ENCODE assay signal across 10 mouse cellular contexts in genomic region chr3:52322401-52323385, GRCm38 (mm10). TPM values are rescaled to one million over a fixed set of nuclear protein-coding genes. Genes with fewer than 3 reads are reported as not detected.
DNase-seq lines count a peak whose midpoint lies in the region; ATAC-seq lines count a peak whose summit lies in the region.
"Had no signal": no experiment of that assay in that cellular context is flagged by ENCODE, and none has a peak within 500 bp of the region (broad histone marks: within the 10 kb centered on the region; RNA-seq: fewer than 3 reads in every experiment).

No protein-coding gene starts in this region.

- ATAC-seq in midbrain, embryonic 16.5 days, result no peak
- ATAC-seq in midbrain, embryonic 15.5 days (replicated peaks), result no peak

- no peaks in the 10 kb centered on the region for H3K9me3 ChIP-seq in midbrain, embryonic 16.5 days (replicated peaks; ENCODE audit: control insufficient read depth, low read length, poor library complexity, severe bottlenecking)
- no peaks in the 10 kb centered on the region for H3K9me3 ChIP-seq in midbrain, embryonic 15.5 days
- H3K9me3 ChIP-seq: heart, embryonic 10.5 days had no signal

- no peak overlapping the region for H3K4me3 ChIP-seq in midbrain, embryonic 16.5 days (ENCODE audit: low read depth, low read length)
- H3K4me3 ChIP-seq in midbrain, embryonic 15.5 days, result no peak overlapping the region
- H3K4me3 ChIP-seq: heart, embryonic 10.5 days had no signal

- peak; percentile 24 for DNase-seq in heart, postnatal 4 days
- no peak for DNase-seq in heart, adult 9 months (ENCODE audit: low spot score in 2 of 2)
- DNase-seq in kidney, postnatal 36 days, result peak; percentile 43 to 48
- peak; percentile 43 to 57 for DNase-seq in thymus, postnatal 36 days
- DNase-seq in adrenal gland, postnatal 10 days, result no peak
- DNase-seq in urinary bladder, postnatal 36 days (ENCODE audit: low spot score in 2 of 2), result no peak
- DNase-seq: cerebellum, adult 11 months had no signal

- no peaks in the 10 kb centered on the region for H3K27me3 ChIP-seq in midbrain, embryonic 16.5 days (ENCODE audit: control insufficient read depth, insufficient read depth, low read depth, low read length)
- H3K27me3 ChIP-seq in midbrain, embryonic 15.5 days (replicated peaks), result no peaks in the 10 kb centered on the region

- WGBS in midbrain, embryonic 16.5 days, result 33% methylated on average over 9 of the region's 9 CpGs
- WGBS in midbrain, embryonic 15.5 days, result 38% methylated on average over 9 of the region's 9 CpGs

- no peak overlapping the region for H3K4me2 ChIP-seq in midbrain, embryonic 16.5 days (ENCODE audit: low read length)
- H3K4me2 ChIP-seq in midbrain, embryonic 15.5 days, result no peak overlapping the region

- H3K27ac ChIP-seq in midbrain, embryonic 16.5 days (ENCODE audit: low read length), result no peak overlapping the region
- H3K27ac ChIP-seq in midbrain, embryonic 15.5 days, result no peak overlapping the region
- H3K27ac ChIP-seq: heart, embryonic 10.5 days had no signal

- no peaks in the 10 kb centered on the region for H3K36me3 ChIP-seq in midbrain, embryonic 16.5 days (ENCODE audit: control insufficient read depth, insufficient read depth, low read length)
- H3K36me3 ChIP-seq in midbrain, embryonic 15.5 days (replicated peaks), result no peaks in the 10 kb centered on the region
- H3K36me3 ChIP-seq: heart, embryonic 10.5 days had no signal

- peaks cover 5% of the 10 kb centered on the region; the same call in 1 of the 2 replicates for H3K4me1 ChIP-seq in midbrain, embryonic 16.5 days (ENCODE audit: control insufficient read depth, insufficient read depth, low read length)
- H3K4me1 ChIP-seq in midbrain, embryonic 15.5 days, result 0 out of 2 replicates have a peak, but pooled peaks cover 4% of the 10 kb centered on the region

- H3K9ac ChIP-seq in midbrain, embryonic 16.5 days (ENCODE audit: low read depth, low read length), result peak overlapping the region; percentile 36; the same call in 1 of the 2 replicates
- H3K9ac ChIP-seq in midbrain, embryonic 15.5 days, result no peak overlapping the region

RNA-seq across cellular contexts. Expression of gene Foxo1, which starts 54.6 kb away (rescaled TPM):
- total RNA-seq in heart, postnatal 4 days (2021), result 10 to 100 TPM; 13.2 to 13.5 TPM
- polyA plus RNA-seq in midbrain, embryonic 16.5 days (2015; fragmentation: Nextera tagmentation; extraction: Ambion mirVana), result 2.8 and 3.1 TPM in 2 replicates
- polyA plus RNA-seq in midbrain, embryonic 15.5 days (2015; fragmentation: Nextera tagmentation; extraction: Ambion mirVana), result 3.7 and 3.9 TPM in 2 replicates
- 10 to 100 TPM; 25.9 to 42.2 TPM for total RNA-seq in adrenal gland, postnatal 10 days (2021)

Comparison
In these comparisons a context has a peak if more than half of its experiments do, and no peak if none do; other contexts are left out.
1. DNase-seq: peak in heart, postnatal 4 days (single experiment), kidney, postnatal 36 days (2 of 2) and thymus, postnatal 36 days (2 of 2); none in heart, adult 9 months (0 of 2), adrenal gland, postnatal 10 days (single experiment) and urinary bladder, postnatal 36 days (0 of 2).